ENCODE assay signal across 8 mouse cellular contexts in genomic region chr13:30750461-30751303, GRCm38 (mm10). TPM values are rescaled to one million over a fixed set of nuclear protein-coding genes. Genes with fewer than 3 reads are reported as not detected.
A peak's percentile ranks its signal among the peaks of the same experiment; 100 is the strongest.
DNase-seq lines count a peak whose midpoint lies in the region; ATAC-seq and TF ChIP-seq lines count a peak whose summit lies in the region.

No protein-coding gene starts in this region.

- H3K4me2 ChIP-seq in lung, embryonic 14.5 days: peak overlapping the region; percentile 72
- H3K4me2 ChIP-seq in liver, embryonic 15.5 days: peak overlapping the region; percentile 9; the same call in 1 of the 2 replicates
- peak overlapping the region; percentile 51 for H3K4me2 ChIP-seq in stomach, postnatal 0 days (replicated peaks; ENCODE audit: low read depth)

- no peak for TF ChIP-seq CTCF in lung, embryonic 14.5 days (IDR thresholded peaks at IDR 0.05; ENCODE audit: low read depth)
- no peak for TF ChIP-seq CTCF in stomach, postnatal 0 days (IDR thresholded peaks at IDR 0.05; ENCODE audit: low read depth)

- no peak for TF ChIP-seq EP300 in stomach, postnatal 0 days (optimal IDR thresholded peaks at IDR 0.05)

- no peaks in the 10 kb centered on the region for H3K4me1 ChIP-seq in lung, embryonic 14.5 days (ENCODE audit: insufficient read depth)
- peaks cover 9% of the 10 kb centered on the region for H3K4me1 ChIP-seq in liver, embryonic 15.5 days (replicated peaks)
- H3K4me1 ChIP-seq in stomach, postnatal 0 days (replicated peaks; ENCODE audit: control insufficient read depth, insufficient read depth): peaks cover 2% of the 10 kb centered on the region; the same call in 1 of the 2 replicates

- WGBS in lung, embryonic 14.5 days: 3% methylated on average over 33 of the region's 33 CpGs
- WGBS in liver, embryonic 15.5 days (ENCODE audit: insufficient replicate concordance): 3% methylated on average over 33 of the region's 33 CpGs
- 4% methylated on average over 33 of the region's 33 CpGs for WGBS in stomach, postnatal 0 days

- peaks cover 61% of the 10 kb centered on the region for H3K27me3 ChIP-seq in lung, embryonic 14.5 days (ENCODE audit: insufficient read depth, low read length)
- peaks cover 67% of the 10 kb centered on the region for H3K27me3 ChIP-seq in liver, embryonic 15.5 days
- H3K27me3 ChIP-seq in stomach, postnatal 0 days (ENCODE audit: control insufficient read depth, insufficient read depth, low read length): peaks cover 14% of the 10 kb centered on the region; the same call in 1 of the 2 replicates

- H3K36me3 ChIP-seq in lung, embryonic 14.5 days (ENCODE audit: insufficient read depth): no peaks in the 10 kb centered on the region
- no peaks in the 10 kb centered on the region for H3K36me3 ChIP-seq in liver, embryonic 15.5 days (replicated peaks)
- H3K36me3 ChIP-seq in stomach, postnatal 0 days (ENCODE audit: control insufficient read depth, insufficient read depth, low read length): no peaks in the 10 kb centered on the region

- peak overlapping the region; percentile 38 for H3K4me3 ChIP-seq in lung, embryonic 14.5 days (ENCODE audit: low read depth, low read length)
- peak overlapping the region; percentile 1; the same call in 1 of the 2 replicates for H3K4me3 ChIP-seq in liver, embryonic 15.5 days (replicated peaks)
- H3K4me3 ChIP-seq in stomach, postnatal 0 days (ENCODE audit: low read depth, low read length): peak overlapping the region; percentile 21

- ATAC-seq in lung, embryonic 14.5 days (ENCODE audit: insufficient read depth): no peak
- 0 out of 2 replicates have a peak, but pooled peaks have one; percentile 27 for ATAC-seq in common myeloid progenitor, adult 5-6 weeks (replicated peaks; ENCODE audit: low read depth, poor library complexity, severe bottlenecking)
- ATAC-seq in granulocyte monocyte progenitor cell, adult 5-6 weeks (replicated peaks; ENCODE audit: poor library complexity, severe bottlenecking): peak; percentile 20
- no peak for ATAC-seq in liver, embryonic 15.5 days (ENCODE audit: insufficient read depth)
- no peak for ATAC-seq in stomach, postnatal 0 days (ENCODE audit: low FRiP score, low TSS enrichment)

- no peaks in the 10 kb centered on the region for H3K9me3 ChIP-seq in lung, embryonic 14.5 days (ENCODE audit: low read depth, low read length)
- H3K9me3 ChIP-seq in liver, embryonic 15.5 days (replicated peaks): no peaks in the 10 kb centered on the region
- no peaks in the 10 kb centered on the region for H3K9me3 ChIP-seq in stomach, postnatal 0 days (ENCODE audit: control insufficient read depth, low read length)

- H3K9ac ChIP-seq in lung, embryonic 14.5 days: no peak overlapping the region
- no peak overlapping the region for H3K9ac ChIP-seq in liver, embryonic 15.5 days
- H3K9ac ChIP-seq in stomach, postnatal 0 days (ENCODE audit: low read length): no peak overlapping the region

- peak; percentile 36 for DNase-seq in lung, embryonic 14.5 days
- no peak for DNase-seq in lung, adult 18-20 months
- no peak for DNase-seq in stomach, postnatal 0 days (ENCODE audit: low spot score)
- DNase-seq in urinary bladder, adult 18-20 months (ENCODE audit: low spot score in 2 of 2): no peak
- DNase-seq in right cerebral cortex, postnatal 14 days: no peak

- H3K27ac ChIP-seq in lung, embryonic 14.5 days (ENCODE audit: low read depth): no peak overlapping the region
- H3K27ac ChIP-seq in liver, embryonic 15.5 days (replicated peaks): no peak overlapping the region
- H3K27ac ChIP-seq in stomach, postnatal 0 days (replicated peaks): no peak overlapping the region

RNA-seq across cellular contexts. Expression of gene Irf4, which starts 1.7 kb away (rescaled TPM):
- 0.09 and 0.12 TPM in 2 replicates for polyA plus RNA-seq in lung, embryonic 14.5 days (2014; fragmentation: Nextera tagmentation; extraction: Ambion mirVana)
- 0.50 and 7.2 TPM in 2 replicates for total RNA-seq in common myeloid progenitor, adult 5-6 weeks (2017)
- total RNA-seq in granulocyte monocyte progenitor cell, adult 5-6 weeks (2014; fragmentation: Nextera tagmentation): not detected in 2 replicates
- 0.26 and 0.36 TPM in 2 replicates for total RNA-seq in granulocyte monocyte progenitor cell, adult 5-6 weeks (2017)
- 0.30 and 0.35 TPM in 2 replicates for polyA plus RNA-seq in liver, embryonic 15.5 days (2015; fragmentation: Nextera tagmentation; extraction: Ambion mirVana)
- polyA plus RNA-seq in stomach, postnatal 0 days (2015; fragmentation: Nextera tagmentation; extraction: Ambion mirVana): 0.04 and 0.05 TPM in 2 replicates

Comparison
In these comparisons a context has a peak if more than half of its experiments do, and no peak if none do; other contexts are left out.
1. ATAC-seq: peak in common myeloid progenitor, adult 5-6 weeks (single experiment) and granulocyte monocyte progenitor cell, adult 5-6 weeks (single experiment); none in lung, embryonic 14.5 days (single experiment), liver, embryonic 15.5 days (single experiment) and stomach, postnatal 0 days (single experiment).
2. H3K4me2 ChIP-seq: peak in every context shown above with its lines; median percentile 72 in lung, embryonic 14.5 days; 51 in stomach, postnatal 0 days; 9 in liver, embryonic 15.5 days.
3. Peak in every context shown above with its lines, with median percentiles within 50 percentile points of each other: H3K4me3 ChIP-seq.